Mouse (Mus musculus): ENCODE measurements around the gene Ino80b. TPM values are rescaled to one million over a fixed set of nuclear protein-coding genes. Genes with fewer than 3 reads are reported as not detected.

Ino80b gene
- total and polyA plus RNA-seq, 3 experiments, result 14.9 to 30.4 (median 26.1) TPM

DNA sequence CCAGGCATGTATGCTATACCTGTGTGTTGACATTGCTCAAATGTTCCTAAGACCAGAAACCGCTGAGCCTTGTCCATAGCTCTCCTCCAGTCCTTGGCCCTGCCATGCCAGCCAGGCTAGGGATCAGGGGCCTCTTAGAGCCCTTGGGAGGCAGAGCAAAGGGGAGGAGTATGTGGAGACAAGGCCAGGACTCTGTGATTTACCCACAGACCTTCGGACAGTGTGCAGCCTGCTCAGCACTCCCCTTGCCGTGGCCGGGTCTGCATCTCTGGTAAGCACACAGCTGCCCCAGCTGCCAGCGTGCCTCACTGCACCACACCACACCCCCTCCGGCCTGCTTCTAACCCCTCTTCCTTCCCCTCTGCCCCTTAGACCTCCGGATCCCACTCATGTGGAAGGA is 22.0 kb upstream of the Ino80b start:
- in situ Hi-C loops (cut with MboI; ENCODE audit: low pct_ligation_motif_present, low pct_unique_long_range_greater_than_20kb, low sequenced_read_pairs), result no loop called here

GRCm38 (mm10) chr6:83145805-83146204 is 20.6 kb upstream of the Ino80b start:
- DNase-seq (ENCODE audit: extremely low read depth), result no peak
- no peaks in the 10 kb centered on the region for H3K9me3 ChIP-seq (replicated peaks; ENCODE audit: low read length)
- TF ChIP-seq E2F4 (IDR thresholded peaks at IDR 0.05; ENCODE audit: insufficient replicate concordance, low read depth, low read length), result no peak
- H3K79me2 ChIP-seq (replicated peaks; ENCODE audit: control insufficient read depth, extremely low read depth, insufficient read depth, poor library complexity, severe bottlenecking), result no peaks in the 10 kb centered on the region
- H3K27me3 ChIP-seq (replicated peaks), result no peaks in the 10 kb centered on the region
- in situ Hi-C loops (cut with MboI; ENCODE audit: low pct_ligation_motif_present, low pct_unique_long_range_greater_than_20kb, low sequenced_read_pairs), result no loop called here
- H3K27ac ChIP-seq (ENCODE audit: insufficient read depth, low read depth), result no peak overlapping the region
- no peak overlapping the region for H3K9ac ChIP-seq (ENCODE audit: insufficient read depth, low read depth)
- H3K4me1 ChIP-seq (ENCODE audit: control insufficient read depth in 1 of 2, insufficient read depth in 2 of 2), result peaks cover 3 to 11% of the 10 kb centered on the region in 2 experiments; a peak in 2 of 4 replicates
- peaks cover 0 to 5% of the 10 kb centered on the region in 2 experiments for H3K36me3 ChIP-seq (replicated peaks in 1 of 2; ENCODE audit: control insufficient read depth in 1 of 2, insufficient read depth in 1 of 2, low read length in 1 of 2)
- no peak overlapping the region for H3K4me2 ChIP-seq (ENCODE audit: insufficient read depth, low read depth, poor library complexity, severe bottlenecking)
- H3K4me3 ChIP-seq (replicated peaks in 1 of 3; ENCODE audit: low read depth in 2 of 3, low read length in 2 of 3, poor library complexity in 1 of 3), result no peak overlapping the region
- dilution Hi-C loops (cut with MboI; ENCODE audit: extremely low pct_ligation_motif_present, extremely low pct_unique_long_range_greater_than_20kb, low sequenced_read_pairs), result no loop called here

More for the DNA sequence above, 22.0 kb upstream of the Ino80b start:
- H3K27ac ChIP-seq (ENCODE audit: insufficient read depth, low read depth), result no peak overlapping the region
- no peak overlapping the region for H3K9ac ChIP-seq (ENCODE audit: insufficient read depth, low read depth)
- no peaks in the 10 kb centered on the region for H3K79me2 ChIP-seq (replicated peaks; ENCODE audit: control insufficient read depth, extremely low read depth, insufficient read depth, poor library complexity, severe bottlenecking)
- no peaks in the 10 kb centered on the region for H3K27me3 ChIP-seq (replicated peaks)
- no peaks in the 10 kb centered on the region for H3K9me3 ChIP-seq (replicated peaks; ENCODE audit: low read length)
- H3K4me3 ChIP-seq (replicated peaks in 1 of 3; ENCODE audit: low read depth in 2 of 3, low read length in 2 of 3, poor library complexity in 1 of 3), result no peak overlapping the region
- H3K4me1 ChIP-seq (ENCODE audit: control insufficient read depth in 1 of 2, insufficient read depth in 2 of 2), result peaks cover 4 to 12% of the 10 kb centered on the region in 2 experiments; a peak in 2 of 4 replicates
- dilution Hi-C loops (cut with MboI; ENCODE audit: extremely low pct_ligation_motif_present, extremely low pct_unique_long_range_greater_than_20kb, low sequenced_read_pairs), result no loop called here
- no peak for TF ChIP-seq JUN (IDR thresholded peaks at IDR 0.05; ENCODE audit: insufficient read depth, low read depth, low read length)
- TF ChIP-seq POLR2AphosphoS2 (IDR thresholded peaks at IDR 0.05; ENCODE audit: low read depth, low read length), result no peak
- no peak for TF ChIP-seq SMC3 (IDR thresholded peaks at IDR 0.05; ENCODE audit: low read depth, low read length)
- no peak for TF ChIP-seq CHD2 (IDR thresholded peaks at IDR 0.05; ENCODE audit: low read length)
- TF ChIP-seq NELFE (IDR thresholded peaks at IDR 0.05; ENCODE audit: low read depth, low read length), result no peak
- TF ChIP-seq TBP (conservative IDR thresholded peaks at IDR 0.05; ENCODE audit: low read depth, low read length), result no peak
- no peak for TF ChIP-seq ZNF384 (IDR thresholded peaks at IDR 0.05; ENCODE audit: low read depth, low read length)
- no peak for TF ChIP-seq RAD21 (IDR thresholded peaks at IDR 0.05; ENCODE audit: low read depth, low read length)
- no peak for TF ChIP-seq MAFK (IDR thresholded peaks at IDR 0.05; ENCODE audit: insufficient replicate concordance, low read length)
- no peak for TF ChIP-seq ZMIZ1 (IDR thresholded peaks at IDR 0.05; ENCODE audit: low read depth, low read length)
- TF ChIP-seq CHD1 (IDR thresholded peaks at IDR 0.05; ENCODE audit: low read depth, low read length), result no peak
- no peak for TF ChIP-seq GABPA (IDR thresholded peaks at IDR 0.05; ENCODE audit: insufficient replicate concordance, low read depth, low read length)
- TF ChIP-seq TCF12 (IDR thresholded peaks at IDR 0.05; ENCODE audit: low read depth, low read length), result no peak
- no peak for DNase-seq (ENCODE audit: extremely low read depth)
- H3K36me3 ChIP-seq (replicated peaks in 1 of 2; ENCODE audit: control insufficient read depth in 1 of 2, insufficient read depth in 1 of 2, low read length in 1 of 2), result peaks cover 0 to 11% of the 10 kb centered on the region in 2 experiments
- no peak overlapping the region for H3K4me2 ChIP-seq (ENCODE audit: insufficient read depth, low read depth, poor library complexity, severe bottlenecking)

- H3K79me2 ChIP-seq (replicated peaks; ENCODE audit: control insufficient read depth, extremely low read depth, insufficient read depth, poor library complexity, severe bottlenecking), result no peaks in the 10 kb centered on the region
- no peak overlapping the region for H3K4me3 ChIP-seq (replicated peaks in 1 of 3; ENCODE audit: low read depth in 2 of 3, low read length in 2 of 3, poor library complexity in 1 of 3)
- H3K4me2 ChIP-seq (ENCODE audit: insufficient read depth, low read depth, poor library complexity, severe bottlenecking), result no peak overlapping the region
- no peaks in the 10 kb centered on the region for H3K27me3 ChIP-seq (replicated peaks)
- H3K4me1 ChIP-seq (ENCODE audit: control insufficient read depth in 1 of 2, insufficient read depth in 2 of 2), result peaks cover 3 to 8% of the 10 kb centered on the region in 2 experiments; a peak in 2 of 4 replicates
- peaks cover 0 to 5% of the 10 kb centered on the region in 2 experiments for H3K36me3 ChIP-seq (replicated peaks in 1 of 2; ENCODE audit: control insufficient read depth in 1 of 2, insufficient read depth in 1 of 2, low read length in 1 of 2)
- H3K9me3 ChIP-seq (replicated peaks; ENCODE audit: low read length), result no peaks in the 10 kb centered on the region
- in situ Hi-C loops (cut with MboI; ENCODE audit: low pct_ligation_motif_present, low pct_unique_long_range_greater_than_20kb, low sequenced_read_pairs) (no loop called here), dilution Hi-C loops (cut with MboI; ENCODE audit: extremely low pct_ligation_motif_present, extremely low pct_unique_long_range_greater_than_20kb, low sequenced_read_pairs) (no loop called here)
- H3K27ac ChIP-seq (ENCODE audit: insufficient read depth, low read depth), result no peak overlapping the region
- no peak for TF ChIP-seq TBP (conservative IDR thresholded peaks at IDR 0.05; ENCODE audit: low read depth, low read length)
- no peak for TF ChIP-seq MAX (IDR thresholded peaks at IDR 0.05; ENCODE audit: low read length)
- TF ChIP-seq ELF1 (IDR thresholded peaks at IDR 0.05; ENCODE audit: low read depth, low read length), result no peak
- TF ChIP-seq MAFK (IDR thresholded peaks at IDR 0.05; ENCODE audit: insufficient replicate concordance, low read length), result no peak
- no peak for TF ChIP-seq RAD21 (IDR thresholded peaks at IDR 0.05; ENCODE audit: low read depth, low read length)
- TF ChIP-seq POLR2AphosphoS2 (IDR thresholded peaks at IDR 0.05; ENCODE audit: low read depth, low read length), result no peak
- no peak for TF ChIP-seq JUND (conservative IDR thresholded peaks at IDR 0.05; ENCODE audit: low read depth, low read length)
- no peak for TF ChIP-seq ZMIZ1 (IDR thresholded peaks at IDR 0.05; ENCODE audit: low read depth, low read length)
- no peak for TF ChIP-seq GABPA (IDR thresholded peaks at IDR 0.05; ENCODE audit: insufficient replicate concordance, low read depth, low read length)
- no peak for TF ChIP-seq BHLHE40 (IDR thresholded peaks at IDR 0.05; ENCODE audit: low read depth, low read length)
- TF ChIP-seq ZKSCAN1 (IDR thresholded peaks at IDR 0.05; ENCODE audit: borderline replicate concordance, low read depth, low read length), result no peak
- TF ChIP-seq CTCF (conservative IDR thresholded peaks at IDR 0.05 in 1 of 2, IDR thresholded peaks at IDR 0.05 in 1 of 2; ENCODE audit: low read depth in 2 of 2, low read length in 2 of 2), result no peak
- no peak for TF ChIP-seq IRF4 (IDR thresholded peaks at IDR 0.05; ENCODE audit: low read depth, low read length)
- TF ChIP-seq NELFE (IDR thresholded peaks at IDR 0.05; ENCODE audit: low read depth, low read length), result no peak
- TF ChIP-seq USF1 (IDR thresholded peaks at IDR 0.05; ENCODE audit: low read depth, low read length), result no peak
- no peak for TF ChIP-seq MYC (IDR thresholded peaks at IDR 0.05; ENCODE audit: low read depth, low read length)
- no peak for DNase-seq (ENCODE audit: extremely low read depth)
- H3K9ac ChIP-seq (ENCODE audit: insufficient read depth, low read depth), result no peak overlapping the region
Observed at GRCm38 (mm10) chr6:83145209-83145608, 20.0 kb upstream of the Ino80b start.

All from CH12.LX (cell line).